Mouse (Mus musculus) erythroblast, embryonic 14.5 days (primary cell): Measurements from ENCODE around the gene Phactr3. TPM values are rescaled to one million over a fixed set of nuclear protein-coding genes. Genes with fewer than 3 reads are reported as not detected.

Source experiments
- H3K27me3 ChIP-seq: 2 replicates; pipeline ENCODE4 v1.6.1; 2012; ENCODE audit warnings: inconsistent platforms; ENCODE audit not compliant: control insufficient read depth
- H3K36me3 ChIP-seq: 2 replicates; pipeline ENCODE4 v1.6.1; 2012; ENCODE audit warnings: mild to moderate bottlenecking, inconsistent platforms; ENCODE audit not compliant: control insufficient read depth
- H3K4me1 ChIP-seq: 2 replicates; pipeline ENCODE4 v1.6.1; 2012; ENCODE audit warnings: inconsistent platforms; ENCODE audit not compliant: control insufficient read depth
- H3K4me3 ChIP-seq: replicated peaks from 2 replicates; pipeline ENCODE3; 2012; ENCODE audit warnings: moderate library complexity, mild to moderate bottlenecking, inconsistent platforms
- H3K9me3 ChIP-seq: 2 replicates; pipeline ENCODE4 v1.6.1; 2012; ENCODE audit warnings: low read length, inconsistent platforms, mixed read lengths; ENCODE audit not compliant: control insufficient read depth
- GATA1 ChIP-seq: IDR thresholded peaks from 2 replicates; pipeline ENCODE4 v1.6.1; 2012; ENCODE audit warnings: low read length, inconsistent platforms, mixed read lengths
- TAL1 ChIP-seq: IDR thresholded peaks from 3 replicates; pipeline ENCODE4 v1.6.1; 2012; ENCODE audit warnings: low read length, inconsistent platforms, mixed read lengths
- polyA plus RNA-seq: library from polyadenylated mRNA; stranded (reverse); fragments of >175 nt; gene quantifications from 2 replicates; pipeline ENCODE4 v1.2.3, GENCODE M21; 2012

The Phactr3 gene
- polyA plus RNA-seq, 1 experiment: not detected

DNA sequence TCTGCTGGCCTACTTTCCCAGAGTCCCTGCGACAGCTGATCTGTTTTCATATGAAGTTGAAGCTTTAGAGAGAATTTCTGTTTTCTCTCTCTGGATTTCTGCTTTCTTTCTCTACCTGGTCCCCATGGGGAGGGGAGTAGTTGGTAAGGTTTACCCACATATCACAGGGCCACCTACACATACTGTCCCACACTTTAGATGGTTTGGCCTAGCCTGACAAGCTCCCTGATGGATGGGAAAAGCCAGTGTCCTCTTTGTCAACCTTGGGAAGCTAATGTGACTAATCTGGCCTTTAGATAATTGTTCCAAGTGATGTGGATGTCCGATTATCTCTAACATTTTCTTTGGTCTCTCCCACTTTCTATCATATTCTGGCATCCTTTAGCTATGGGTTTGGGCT, 34.8 kb downstream of the Phactr3 start:
- H3K4me1 ChIP-seq: no peaks in the 10 kb centered on the region
- H3K36me3 ChIP-seq: no peaks in the 10 kb centered on the region
- TF ChIP-seq TAL1 (no peak), GATA1 (no peak)
- no peaks in the 10 kb centered on the region for H3K9me3 ChIP-seq
- no peaks in the 10 kb centered on the region for H3K27me3 ChIP-seq
- no peak overlapping the region for H3K4me3 ChIP-seq

DNA sequence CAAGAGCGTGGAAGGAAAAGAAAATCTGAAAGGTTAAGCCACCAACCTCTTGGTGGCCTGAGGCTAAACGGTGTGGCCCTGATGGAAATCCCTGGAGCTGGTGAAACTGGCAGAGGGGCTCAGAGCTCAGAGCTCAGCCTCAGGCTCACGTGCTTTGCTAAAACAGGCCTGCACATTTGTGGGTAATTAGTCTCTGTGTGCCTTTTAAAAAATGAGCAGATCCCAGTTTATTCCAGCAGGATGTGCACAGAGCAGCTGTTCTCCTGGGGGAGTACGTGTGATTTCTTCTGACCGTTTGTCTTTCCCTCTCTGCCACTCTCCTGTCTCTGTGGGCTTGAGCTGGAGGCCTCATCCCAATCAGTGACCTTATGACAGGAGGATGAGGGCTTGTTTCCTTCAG, 35.4 kb downstream of the Phactr3 start:
- H3K27me3 ChIP-seq: no peaks in the 10 kb centered on the region
- H3K9me3 ChIP-seq: no peaks in the 10 kb centered on the region
- H3K4me3 ChIP-seq: no peak overlapping the region

DNA sequence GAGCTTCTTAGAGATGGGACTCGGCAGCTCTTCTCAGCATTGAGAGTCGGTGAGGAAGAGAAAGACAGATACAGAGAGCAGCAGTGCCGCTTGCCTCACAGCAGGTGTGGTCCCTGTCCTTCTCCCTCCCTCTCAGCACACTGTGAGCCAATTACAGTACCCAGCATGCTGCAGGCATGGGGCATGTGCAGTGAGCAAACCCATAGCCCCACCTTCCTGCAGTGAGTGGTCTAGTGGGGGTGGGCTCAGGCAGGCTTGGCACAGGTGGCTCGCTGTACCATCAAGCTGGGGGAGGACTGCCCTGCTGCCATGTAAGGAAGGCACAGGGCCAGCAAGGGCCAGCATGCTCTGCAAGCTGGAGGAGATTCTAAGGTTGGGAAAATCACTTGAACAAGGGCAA, 35.8 kb downstream of the Phactr3 start:
- no peaks in the 10 kb centered on the region for H3K4me1 ChIP-seq
- no peak for TF ChIP-seq TAL1
- TF ChIP-seq GATA1: no peak
- H3K36me3 ChIP-seq: no peaks in the 10 kb centered on the region
- H3K27me3 ChIP-seq: no peaks in the 10 kb centered on the region
- no peak overlapping the region for H3K4me3 ChIP-seq
- H3K9me3 ChIP-seq: no peaks in the 10 kb centered on the region

More for the DNA sequence above, 35.4 kb downstream of the Phactr3 start:
- Histone ChIP-seq H3K4me1 (no peaks in the 10 kb centered on the region), H3K36me3 (no peaks in the 10 kb centered on the region)
- no peak for TF ChIP-seq TAL1

DNA sequence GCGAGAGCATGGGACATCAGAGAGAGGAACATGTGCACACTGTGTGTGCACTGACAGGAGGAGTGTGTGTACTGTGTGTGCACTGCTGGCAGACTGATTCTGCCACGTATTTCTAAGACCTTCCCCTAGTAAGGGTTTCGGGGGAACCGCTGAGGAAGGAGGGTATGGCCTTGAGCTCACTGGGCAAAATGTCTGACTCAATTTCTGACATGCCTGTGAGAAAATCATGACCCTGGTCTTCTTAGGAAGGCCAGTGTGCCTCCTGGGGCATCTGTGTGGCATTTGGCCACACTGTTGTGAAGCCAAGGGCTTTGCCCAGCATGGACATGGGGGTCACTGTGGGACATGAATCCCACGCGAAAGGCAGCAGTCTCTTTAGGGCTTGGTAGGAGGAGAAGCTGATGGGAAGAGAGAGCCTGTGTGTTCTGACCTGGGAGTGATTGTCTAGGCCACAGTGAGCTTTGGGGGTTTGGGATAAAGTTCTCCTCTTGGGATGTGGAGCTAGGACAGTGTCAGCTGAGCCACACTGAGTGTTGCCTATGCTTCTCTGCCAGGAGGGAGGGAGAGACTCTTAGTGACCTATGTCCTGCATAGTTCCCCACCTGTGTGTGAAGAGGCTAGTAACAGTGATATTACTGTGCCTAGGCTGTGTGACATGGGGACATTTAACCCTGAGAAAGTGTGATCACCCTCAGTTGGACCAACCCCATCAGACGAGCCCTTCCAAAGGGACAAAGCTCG, 36.6 kb downstream of the Phactr3 start:
- Histone ChIP-seq H3K36me3 (no peaks in the 10 kb centered on the region), H3K9me3 (no peaks in the 10 kb centered on the region), H3K27me3 (no peaks in the 10 kb centered on the region), H3K4me3 (no peak overlapping the region), H3K4me1 (no peaks in the 10 kb centered on the region)
- TF ChIP-seq GATA1 (no peak), TAL1 (no peak)

DNA sequence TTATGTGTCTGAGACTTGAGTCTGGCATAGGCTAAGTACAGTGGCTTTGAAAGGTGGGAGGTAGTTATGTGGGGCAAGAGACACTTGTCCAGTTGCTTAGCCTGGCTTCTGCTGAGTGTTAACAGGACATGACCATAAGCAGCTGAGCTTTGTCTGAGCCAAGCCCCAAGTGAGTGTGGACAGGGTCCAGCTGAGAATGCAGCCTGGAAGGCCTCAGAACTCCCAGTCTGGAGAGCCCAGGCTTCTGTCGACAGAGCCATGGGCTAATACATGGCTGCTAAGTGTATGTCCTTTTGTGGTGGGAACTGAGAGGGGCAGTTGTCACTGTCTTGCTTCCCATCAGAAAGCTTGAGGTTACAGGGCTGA, 37.1 kb downstream of the Phactr3 start:
- H3K4me1 ChIP-seq: no peaks in the 10 kb centered on the region
- H3K27me3 ChIP-seq: no peaks in the 10 kb centered on the region
- TF ChIP-seq TAL1 (no peak), GATA1 (no peak)
- no peaks in the 10 kb centered on the region; the same call in 1 of the 2 replicates for H3K9me3 ChIP-seq
- H3K4me3 ChIP-seq: no peak overlapping the region
- no peaks in the 10 kb centered on the region for H3K36me3 ChIP-seq

DNA sequence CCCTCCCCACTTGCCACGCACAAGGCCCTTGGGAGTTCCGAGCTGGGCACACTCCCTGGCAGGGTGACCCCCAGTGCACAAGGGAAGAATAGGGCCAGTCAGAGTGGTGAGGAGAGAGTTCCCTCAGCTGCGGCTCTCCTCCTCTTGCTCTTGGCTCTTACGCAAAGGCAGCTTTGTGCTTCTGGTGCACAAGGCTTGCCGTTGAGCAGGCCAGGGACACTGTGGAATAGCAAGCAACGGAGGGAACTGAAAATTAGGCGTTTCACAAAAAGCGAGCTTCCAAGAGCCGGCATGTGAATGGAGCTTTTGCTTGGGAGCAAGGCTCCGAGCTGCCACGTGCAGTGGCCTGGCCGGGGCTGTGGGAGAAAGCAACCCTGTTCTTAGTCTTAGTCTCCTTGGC, 40.2 kb downstream of the Phactr3 start:
- no peaks in the 10 kb centered on the region; the same call in 1 of the 2 replicates for H3K9me3 ChIP-seq
- H3K27me3 ChIP-seq: no peaks in the 10 kb centered on the region
- no peaks in the 10 kb centered on the region for H3K4me1 ChIP-seq
- TF ChIP-seq TAL1 (no peak), GATA1 (no peak)
- H3K4me3 ChIP-seq: no peak overlapping the region
- no peaks in the 10 kb centered on the region for H3K36me3 ChIP-seq

DNA sequence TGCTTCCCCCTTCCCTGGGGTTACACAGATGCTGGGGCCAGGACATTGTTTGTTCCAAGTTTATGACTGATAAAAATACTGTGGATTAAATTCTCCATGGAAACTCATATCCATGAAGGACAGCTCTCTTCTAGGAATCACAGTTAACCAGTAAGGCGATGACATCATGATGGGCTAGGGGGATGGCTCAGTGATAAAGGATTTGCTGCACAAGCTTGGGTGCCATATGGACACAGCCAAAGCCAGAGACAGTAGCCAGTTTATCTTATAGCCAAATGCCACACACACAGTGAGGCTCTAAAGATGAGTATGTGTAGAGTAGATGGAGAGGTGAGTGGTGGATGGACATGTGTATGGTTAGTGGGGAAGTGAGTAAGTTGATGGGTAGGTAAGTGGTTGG, 45.2 kb downstream of the Phactr3 start:
- H3K4me3 ChIP-seq: no peak overlapping the region
- no peaks in the 10 kb centered on the region for H3K36me3 ChIP-seq
- no peaks in the 10 kb centered on the region for H3K4me1 ChIP-seq
- H3K9me3 ChIP-seq: no peaks in the 10 kb centered on the region; the same call in 1 of the 2 replicates
- TF ChIP-seq GATA1: no peak
- TF ChIP-seq TAL1: no peak
- H3K27me3 ChIP-seq: no peaks in the 10 kb centered on the region

DNA sequence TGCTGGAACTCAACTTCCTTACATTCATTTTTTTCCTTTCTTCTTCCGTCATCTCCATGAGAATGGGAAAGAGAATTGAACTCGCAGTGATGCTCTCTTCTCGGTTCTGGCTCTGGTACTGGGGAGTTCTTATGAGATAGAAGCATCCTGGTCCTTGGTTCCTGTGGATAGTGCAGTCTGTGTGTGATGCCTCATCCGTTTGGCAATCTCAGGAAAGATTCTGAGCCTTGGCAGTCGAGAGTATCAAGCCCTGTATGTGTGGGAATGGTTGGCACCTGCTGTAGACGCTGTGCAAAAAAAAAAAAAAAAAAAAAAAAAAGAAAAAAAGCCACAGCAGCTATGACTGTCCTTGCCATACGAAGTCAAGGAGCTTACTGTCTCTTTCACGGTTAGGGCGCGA, 47.2 kb downstream of the Phactr3 start:
- H3K4me1 ChIP-seq: no peaks in the 10 kb centered on the region
- no peak for TF ChIP-seq TAL1
- no peaks in the 10 kb centered on the region for H3K27me3 ChIP-seq
- H3K4me3 ChIP-seq: no peak overlapping the region
- no peaks in the 10 kb centered on the region for H3K9me3 ChIP-seq
- no peaks in the 10 kb centered on the region for H3K36me3 ChIP-seq

DNA sequence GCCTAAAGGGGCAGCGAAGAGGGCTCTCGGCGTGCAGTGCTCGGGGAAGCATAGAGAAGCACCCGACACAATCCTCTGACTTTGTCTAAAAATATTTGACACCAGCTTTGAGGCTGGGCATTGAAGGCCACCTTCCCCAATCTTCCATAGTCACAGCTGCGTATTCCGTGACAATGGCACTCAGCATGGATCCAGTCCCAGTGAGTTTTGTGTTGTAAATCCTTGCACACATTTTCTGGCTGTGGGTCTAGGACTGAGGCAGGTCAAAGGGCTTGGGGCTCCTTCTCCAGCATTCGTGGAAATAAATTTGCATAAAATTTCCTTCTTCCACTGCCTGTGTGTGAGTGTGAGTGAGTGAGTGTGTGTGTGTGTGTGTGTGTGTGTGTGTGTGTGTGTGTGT, 51.2 kb downstream of the Phactr3 start:
- Histone ChIP-seq H3K36me3 (no peaks in the 10 kb centered on the region), H3K27me3 (no peaks in the 10 kb centered on the region), H3K9me3 (no peaks in the 10 kb centered on the region), H3K4me3 (no peak overlapping the region), H3K4me1 (no peaks in the 10 kb centered on the region)
- TF ChIP-seq TAL1: no peak

DNA sequence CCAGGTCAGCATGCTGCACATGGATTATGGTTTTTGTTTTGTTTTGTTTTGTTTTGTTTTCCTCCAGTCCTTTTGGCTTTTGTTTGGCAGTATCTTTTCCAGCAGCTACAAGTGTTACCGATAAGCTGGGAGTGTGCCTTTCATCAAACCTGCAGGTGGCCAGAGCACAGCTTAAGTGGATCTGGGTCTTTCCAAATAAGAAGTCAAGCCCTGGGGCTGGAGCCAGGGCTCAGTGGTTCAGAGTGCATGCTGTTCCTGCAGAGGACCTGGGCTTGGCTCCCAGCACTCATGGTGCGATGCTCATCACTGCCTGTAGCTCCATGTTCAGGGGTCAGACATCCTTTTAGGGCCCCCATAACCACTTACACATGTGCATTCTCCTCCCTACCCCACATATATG, 55.2 kb downstream of the Phactr3 start:
- Histone ChIP-seq H3K9me3 (0 out of 2 replicates have a peak, but pooled peaks cover 3% of the 10 kb centered on the region), H3K36me3 (no peaks in the 10 kb centered on the region), H3K4me1 (no peaks in the 10 kb centered on the region), H3K27me3 (no peaks in the 10 kb centered on the region), H3K4me3 (no peak overlapping the region)
- TF ChIP-seq TAL1: no peak
- no peak for TF ChIP-seq GATA1
